Mouse (Mus musculus) stomach, embryonic 15.5 days (tissue): ENCODE measurements around the gene Mon1a. TPM values are rescaled to one million over a fixed set of nuclear protein-coding genes. Genes with fewer than 3 reads are reported as not detected.

ENCODE experiments used
- polyA plus RNA-seq: library from polyadenylated mRNA; unstranded; fragments of >200 nt; fragmentation: Nextera tagmentation; extraction: Ambion mirVana; gene quantifications from 2 replicates; pipeline ENCODE4 v1.2.1, GENCODE M21; 2015

Gene Mon1a
- polyA plus RNA-seq, 1 experiment from 2014 or later = 21.0 TPM

Other genes with a start within 250 kb of the Mon1a start
- gene Slc38a3, start 218.6 kb upstream of the Mon1a start, polyA plus RNA-seq = 19.5 and 28.6 TPM in 2 replicates
- gene Gnat1, start 208.4 kb upstream of the Mon1a start, polyA plus RNA-seq = 1.1 and 1.9 TPM in 2 replicates
- 19.7 and 21.3 TPM in 2 replicates for gene Sema3f, start 177.7 kb upstream of the Mon1a start, polyA plus RNA-seq
- gene Rbm5, start 117.2 kb upstream of the Mon1a start, polyA plus RNA-seq = 182 and 185 TPM in 2 replicates
- gene Rbm6, start 14.9 kb upstream of the Mon1a start, polyA plus RNA-seq = 67.4 and 76.2 TPM in 2 replicates
- gene Mst1r, start 18.7 kb downstream of the Mon1a start, polyA plus RNA-seq = 10.8 TPM in 2 replicates
- gene Actl11, start 40.3 kb downstream of the Mon1a start, polyA plus RNA-seq = not detected in 2 replicates
- gene Camkv, start 47.5 kb downstream of the Mon1a start, polyA plus RNA-seq = 3.0 and 3.1 TPM in 2 replicates
- 17.2 and 18.3 TPM in 2 replicates for gene Traip, start 62.0 kb downstream of the Mon1a start, polyA plus RNA-seq
- 37.0 and 40.2 TPM in 2 replicates for gene Uba7, start 87.4 kb downstream of the Mon1a start, polyA plus RNA-seq
- 6.1 and 6.9 TPM in 2 replicates for gene Gm20661, start 94.9 kb downstream of the Mon1a start, polyA plus RNA-seq
- 47.6 and 54.7 TPM in 2 replicates for gene Inka1, start 97.7 kb downstream of the Mon1a start, polyA plus RNA-seq
- gene Cdhr4, start 104.3 kb downstream of the Mon1a start, polyA plus RNA-seq = 10.9 and 13.7 TPM in 2 replicates
- gene Gm20662, start 108.2 kb downstream of the Mon1a start, polyA plus RNA-seq = 0.46 and 1.1 TPM in 2 replicates
- gene Ip6k1, start 114.3 kb downstream of the Mon1a start, polyA plus RNA-seq = 46.7 and 48.4 TPM in 2 replicates
- gene Gmppb, start 161.1 kb downstream of the Mon1a start, polyA plus RNA-seq = 45.2 and 48.4 TPM in 2 replicates
- gene Amigo3, start 165.0 kb downstream of the Mon1a start, polyA plus RNA-seq = 3.5 and 3.6 TPM in 2 replicates
- 5.2 and 7.9 TPM in 2 replicates for gene Mst1, start 192.3 kb downstream of the Mon1a start, polyA plus RNA-seq
- gene Rnf123, start 195.2 kb downstream of the Mon1a start, polyA plus RNA-seq = 27.5 and 32.7 TPM in 2 replicates
- 73.7 and 76.1 TPM in 2 replicates for gene Apeh, start 206.5 kb downstream of the Mon1a start, polyA plus RNA-seq